Mouse (Mus musculus): ENCODE results near the gene Cdk14. TPM values are rescaled to one million over a fixed set of nuclear protein-coding genes. Genes with fewer than 3 reads are reported as not detected.
A peak's percentile ranks its signal among the peaks of the same experiment; 100 is the strongest.

Cdk14 gene
- polyA plus RNA-seq, 1 experiment from 2014 or later = 33.0 TPM

DNA sequence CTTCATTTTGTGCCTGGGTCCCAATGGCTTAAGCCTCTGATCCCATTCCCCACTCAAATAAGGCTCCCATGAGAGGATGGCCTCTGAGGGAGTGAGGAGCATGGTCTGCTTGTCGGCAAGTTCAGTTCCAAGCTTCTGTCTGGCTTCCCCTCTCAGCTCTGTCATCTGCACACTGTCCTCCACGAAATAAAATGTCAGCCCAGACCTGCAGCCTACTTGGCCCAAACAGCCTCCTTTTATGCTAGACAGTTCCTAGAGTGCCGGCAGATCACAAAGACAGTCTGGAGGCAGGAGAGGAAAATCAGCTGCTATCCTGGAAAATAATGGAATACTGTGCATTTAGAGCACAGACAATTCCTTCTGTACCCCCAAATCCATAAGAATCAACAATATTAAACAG is 541.2 kb downstream of the Cdk14 start:
- no peak for ATAC-seq (ENCODE audit: low FRiP score, low read depth)
- H3K36me3 ChIP-seq = no peaks in the 10 kb centered on the region
- H3K4me1 ChIP-seq = peaks cover 9% of the 10 kb centered on the region
- H3K4me3 ChIP-seq = no peak overlapping the region
- H3K27me3 ChIP-seq (replicated peaks) = no peaks in the 10 kb centered on the region
- no peak overlapping the region for H3K27ac ChIP-seq
- H3K9ac ChIP-seq = no peak overlapping the region
- H3K9me3 ChIP-seq = no peaks in the 10 kb centered on the region
- no peak overlapping the region for H3K4me2 ChIP-seq (replicated peaks)
- 73% methylated on average over 3 of the region's 3 CpGs for WGBS

DNA sequence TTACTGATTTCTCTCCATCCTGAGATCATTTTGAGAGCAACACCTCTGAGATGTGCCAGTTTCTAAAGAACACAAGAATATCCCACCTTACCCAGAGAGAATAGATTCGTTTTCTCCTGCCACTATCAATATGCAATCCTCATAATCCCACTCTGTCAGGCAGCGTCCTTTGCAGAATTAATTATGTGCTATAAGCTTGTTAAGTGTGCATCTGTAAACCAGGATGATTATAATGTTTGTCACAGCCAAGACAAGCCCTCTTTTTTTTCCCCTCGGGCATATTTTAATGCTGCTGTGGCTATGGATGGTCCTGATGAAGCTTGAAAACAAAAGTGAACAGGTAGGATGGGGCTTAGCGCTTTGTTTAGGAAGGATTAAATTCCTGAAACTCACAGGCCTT is 542.5 kb downstream of the Cdk14 start:
- H3K27ac ChIP-seq = no peak overlapping the region
- 69% methylated on average over 4 of the region's 4 CpGs for WGBS
- H3K4me1 ChIP-seq = peaks cover 9% of the 10 kb centered on the region
- H3K9ac ChIP-seq = no peak overlapping the region
- no peaks in the 10 kb centered on the region for H3K36me3 ChIP-seq
- no peaks in the 10 kb centered on the region for H3K9me3 ChIP-seq
- H3K4me2 ChIP-seq (replicated peaks) = no peak overlapping the region
- no peak for ATAC-seq (ENCODE audit: low FRiP score, low read depth)
- H3K27me3 ChIP-seq (replicated peaks) = no peaks in the 10 kb centered on the region
- H3K4me3 ChIP-seq = no peak overlapping the region

DNA sequence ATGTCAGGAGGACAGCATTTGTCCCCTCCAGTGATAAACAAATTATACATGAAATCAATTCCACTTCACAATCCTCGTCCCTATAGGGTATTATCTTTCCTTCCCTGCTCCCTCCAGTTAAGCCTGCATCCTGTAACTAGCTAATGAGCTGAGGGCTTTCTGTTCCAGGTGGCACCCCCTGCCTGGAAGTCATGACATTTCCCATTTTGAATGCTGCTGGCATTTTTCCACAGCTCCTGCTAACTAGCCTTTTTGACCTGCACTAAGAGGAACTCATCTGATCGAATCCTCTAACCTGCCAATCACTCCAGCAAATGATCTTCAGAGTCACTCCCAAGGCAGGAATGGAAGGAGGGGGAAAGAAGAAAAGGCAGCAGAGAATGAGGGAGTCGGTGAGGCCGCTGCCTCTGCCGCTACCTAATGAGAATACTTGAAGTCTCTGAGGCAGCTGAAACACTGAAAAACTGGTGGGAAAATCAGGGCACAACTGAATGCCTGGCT is 542.9 kb downstream of the Cdk14 start:
- Histone ChIP-seq H3K4me1 (peaks cover 9% of the 10 kb centered on the region), H3K4me3 (no peak overlapping the region), H3K36me3 (no peaks in the 10 kb centered on the region), H3K27ac (no peak overlapping the region), H3K9ac (no peak overlapping the region), H3K4me2 (replicated peaks) (no peak overlapping the region), H3K27me3 (replicated peaks) (no peaks in the 10 kb centered on the region), H3K9me3 (no peaks in the 10 kb centered on the region)
- WGBS = 32% methylated on average over 5 of the region's 5 CpGs
- no peak for ATAC-seq (ENCODE audit: low FRiP score, low read depth)

DNA sequence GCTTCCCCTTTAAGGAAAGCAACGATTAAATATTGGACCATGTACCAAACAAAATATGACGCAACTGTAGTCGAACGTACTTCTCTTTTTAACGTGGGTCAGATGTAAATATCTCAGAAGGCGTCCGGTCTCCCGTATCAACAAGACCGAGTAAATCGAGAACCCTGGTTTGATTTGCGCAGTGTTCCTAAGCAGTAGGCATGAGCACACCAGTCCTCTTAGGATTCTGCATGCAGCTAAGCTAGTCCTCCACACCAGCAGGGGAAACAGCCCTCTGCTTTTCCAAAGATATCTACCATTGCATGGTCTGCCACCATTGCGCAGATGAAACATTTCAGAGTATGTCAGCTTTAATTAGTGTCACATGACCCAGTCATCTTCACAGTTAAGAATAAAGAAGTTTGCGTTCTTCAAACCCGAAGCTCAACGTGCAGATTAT is 543.4 kb downstream of the Cdk14 start:
- no peak for ATAC-seq (ENCODE audit: low FRiP score, low read depth)
- Histone ChIP-seq H3K4me2 (replicated peaks) (no peak overlapping the region), H3K27ac (no peak overlapping the region), H3K36me3 (no peaks in the 10 kb centered on the region), H3K9me3 (no peaks in the 10 kb centered on the region), H3K4me3 (no peak overlapping the region), H3K27me3 (replicated peaks) (no peaks in the 10 kb centered on the region), H3K4me1 (peaks cover 9% of the 10 kb centered on the region), H3K9ac (no peak overlapping the region)
- 88% methylated on average over 15 of the region's 15 CpGs for WGBS

DNA sequence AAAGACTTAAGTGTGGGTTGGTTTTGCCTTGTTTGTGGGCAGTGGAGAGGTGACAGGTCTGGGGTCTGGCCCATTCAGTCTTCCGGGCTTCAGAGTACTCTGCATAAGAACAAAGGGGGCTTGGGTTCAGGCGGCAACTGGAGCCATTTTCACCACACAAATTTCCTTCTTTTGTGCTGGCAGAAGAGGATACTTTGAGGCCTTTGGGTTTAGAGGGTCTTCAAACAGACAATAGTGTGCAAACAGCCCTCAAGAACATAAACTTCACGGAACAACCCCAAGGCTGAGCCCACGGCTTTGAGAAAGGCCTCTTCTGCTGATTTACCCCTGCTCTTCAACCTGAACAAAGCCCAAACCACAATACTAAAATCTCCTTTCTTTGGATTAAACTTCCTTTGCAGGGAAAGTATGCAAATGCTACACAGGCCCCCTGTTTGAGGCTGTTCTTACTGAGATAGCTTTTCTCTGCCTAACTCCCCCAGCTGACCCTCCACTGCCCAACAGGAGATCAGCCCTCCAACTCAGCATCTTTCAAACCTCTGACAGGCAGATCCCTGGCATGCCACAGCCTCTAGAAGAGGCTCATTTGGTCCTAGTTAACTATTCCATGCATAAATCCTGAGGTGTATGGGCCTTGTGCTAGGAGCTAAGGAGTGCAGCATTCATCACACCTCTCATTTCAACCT is 549.9 kb downstream of the Cdk14 start:
- ATAC-seq (ENCODE audit: low FRiP score, low read depth) = no peak
- Histone ChIP-seq H3K4me1 (peaks cover 24% of the 10 kb centered on the region), H3K9ac (no peak overlapping the region), H3K9me3 (no peaks in the 10 kb centered on the region), H3K27ac (no peak overlapping the region), H3K27me3 (replicated peaks) (peaks cover 11% of the 10 kb centered on the region; the same call in 1 of the 2 replicates), H3K4me2 (replicated peaks) (no peak overlapping the region), H3K4me3 (no peak overlapping the region), H3K36me3 (no peaks in the 10 kb centered on the region)
- WGBS = 12% methylated on average over 4 of the region's 4 CpGs

DNA sequence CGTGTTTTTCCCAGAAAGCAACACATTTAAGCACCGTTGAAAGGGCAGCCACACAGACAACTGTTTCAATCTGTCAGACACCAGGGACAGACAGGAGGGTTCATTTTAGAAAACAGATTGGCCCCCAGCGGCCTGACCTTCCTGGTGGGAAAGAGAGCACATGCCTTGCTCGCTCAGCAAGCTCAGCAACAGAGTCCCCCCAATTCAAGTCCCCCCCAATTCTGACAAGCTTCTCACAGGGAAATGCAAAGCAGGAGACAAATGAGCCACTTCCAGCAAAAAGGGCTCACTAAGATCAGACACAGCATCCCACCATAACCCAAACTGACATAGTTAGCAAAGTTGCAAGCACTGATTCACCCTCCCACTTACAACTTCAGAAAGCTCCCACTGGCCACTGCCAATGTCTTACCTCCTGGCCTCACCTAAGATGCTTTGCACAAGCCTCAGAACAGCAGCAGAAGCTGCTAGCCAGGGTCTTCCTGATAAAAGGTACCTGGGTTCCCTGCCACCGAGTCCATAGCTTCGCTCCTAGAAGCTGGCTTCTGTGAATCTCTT is 551.5 kb downstream of the Cdk14 start:
- Histone ChIP-seq H3K36me3 (no peaks in the 10 kb centered on the region), H3K9me3 (no peaks in the 10 kb centered on the region), H3K4me3 (no peak overlapping the region), H3K27ac (no peak overlapping the region), H3K9ac (no peak overlapping the region), H3K27me3 (replicated peaks) (peaks cover 18% of the 10 kb centered on the region; the same call in 1 of the 2 replicates), H3K4me2 (replicated peaks) (no peak overlapping the region), H3K4me1 (peaks cover 24% of the 10 kb centered on the region)
- WGBS = 34% methylated on average over 6 of the region's 6 CpGs
- ATAC-seq (ENCODE audit: low FRiP score, low read depth) = no peak

DNA sequence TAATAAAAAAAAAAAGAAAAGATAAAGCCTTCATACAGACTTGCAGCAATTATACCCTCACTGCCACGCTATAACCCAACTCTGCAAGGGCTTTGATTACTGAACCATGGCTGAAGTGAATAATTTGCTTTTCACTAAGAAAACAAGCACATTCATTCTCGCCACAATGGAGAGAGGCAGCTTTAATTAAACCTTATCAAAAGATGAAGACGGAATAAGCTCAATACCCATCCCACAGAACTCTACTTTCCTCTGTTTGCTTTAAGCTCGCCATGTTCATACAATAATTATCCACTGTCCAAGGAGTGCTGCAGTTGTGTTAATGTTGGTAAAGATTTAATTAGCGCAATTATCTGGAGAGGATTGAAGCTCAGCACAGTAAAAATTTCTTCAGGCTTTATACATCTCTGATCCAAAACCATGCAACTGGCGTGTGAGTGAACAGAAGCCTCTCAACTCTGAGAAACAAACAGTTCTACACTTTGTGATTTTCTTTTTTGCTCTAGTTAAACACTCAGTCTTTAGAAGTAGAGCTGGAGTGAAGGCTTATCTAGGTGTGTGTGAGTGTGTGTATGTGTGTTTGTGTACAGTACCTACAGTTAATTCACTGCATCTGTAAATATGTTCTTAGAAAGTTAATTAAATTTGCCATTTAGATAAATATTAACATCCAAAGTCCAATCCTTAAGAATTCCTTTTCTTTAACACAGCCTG is 552.1 kb downstream of the Cdk14 start:
- Histone ChIP-seq H3K4me2 (replicated peaks) (no peak overlapping the region), H3K9me3 (no peaks in the 10 kb centered on the region), H3K27me3 (replicated peaks) (peaks cover 21% of the 10 kb centered on the region; the same call in 1 of the 2 replicates), H3K4me1 (peaks cover 24% of the 10 kb centered on the region), H3K4me3 (no peak overlapping the region), H3K36me3 (no peaks in the 10 kb centered on the region), H3K9ac (no peak overlapping the region), H3K27ac (no peak overlapping the region)
- no peak for ATAC-seq (ENCODE audit: low FRiP score, low read depth)
- WGBS = 34% methylated on average over 6 of the region's 6 CpGs

DNA sequence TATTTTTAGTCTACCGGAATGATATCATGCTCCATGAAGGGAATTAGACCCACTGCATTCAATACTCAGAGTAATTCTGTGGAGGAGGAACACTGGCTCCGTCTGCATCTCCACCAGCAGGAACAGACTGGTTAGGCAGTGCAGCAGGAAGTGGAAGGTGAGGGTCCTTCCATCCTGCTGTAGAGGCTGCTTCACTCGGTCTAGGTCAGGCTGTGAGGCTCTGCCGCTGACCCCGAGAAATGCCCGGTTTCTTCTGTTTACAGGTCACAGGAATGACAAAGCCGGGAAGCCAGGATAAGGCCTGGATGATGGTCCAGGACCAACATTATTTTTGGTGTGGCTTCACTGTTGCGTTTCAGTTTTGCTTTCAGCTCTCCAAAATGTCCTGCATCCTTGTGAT is 553.2 kb downstream of the Cdk14 start:
- Histone ChIP-seq H3K4me2 (replicated peaks) (no peak overlapping the region), H3K9me3 (no peaks in the 10 kb centered on the region), H3K4me3 (no peak overlapping the region), H3K36me3 (no peaks in the 10 kb centered on the region), H3K4me1 (peaks cover 24% of the 10 kb centered on the region), H3K27me3 (replicated peaks) (peaks cover 21% of the 10 kb centered on the region; the same call in 1 of the 2 replicates), H3K27ac (no peak overlapping the region), H3K9ac (no peak overlapping the region)
- 69% methylated on average over 8 of the region's 8 CpGs for WGBS
- ATAC-seq (ENCODE audit: low FRiP score, low read depth) = no peak

DNA sequence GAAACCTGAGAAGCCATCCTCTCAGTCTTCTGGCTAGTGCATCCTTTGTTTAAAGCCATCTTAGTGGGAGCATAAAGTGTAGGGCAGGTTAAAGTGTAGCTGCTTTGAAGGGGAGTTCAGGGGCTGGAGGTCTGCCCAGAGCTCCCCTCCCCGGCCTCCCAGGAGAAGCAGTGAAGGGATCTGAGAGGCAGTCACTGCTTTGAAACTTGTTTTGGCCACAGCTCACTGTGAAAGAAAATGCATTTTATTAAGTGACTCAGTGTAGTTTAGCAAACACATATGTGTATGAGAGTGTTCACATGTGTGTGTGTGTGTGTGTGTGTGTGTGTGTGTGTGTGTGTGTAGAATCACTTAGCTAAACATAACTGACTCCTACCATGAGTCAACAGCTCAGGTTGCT is 554.0 kb downstream of the Cdk14 start:
- Histone ChIP-seq H3K4me2 (replicated peaks) (no peak overlapping the region), H3K36me3 (no peaks in the 10 kb centered on the region), H3K27ac (no peak overlapping the region), H3K9ac (no peak overlapping the region), H3K27me3 (replicated peaks) (peaks cover 22% of the 10 kb centered on the region; the same call in 1 of the 2 replicates), H3K9me3 (no peaks in the 10 kb centered on the region), H3K4me1 (peaks cover 24% of the 10 kb centered on the region), H3K4me3 (no peak overlapping the region)
- WGBS = 59% methylated on average over 1 of the region's 1 CpGs
- no peak for ATAC-seq (ENCODE audit: low FRiP score, low read depth)

DNA sequence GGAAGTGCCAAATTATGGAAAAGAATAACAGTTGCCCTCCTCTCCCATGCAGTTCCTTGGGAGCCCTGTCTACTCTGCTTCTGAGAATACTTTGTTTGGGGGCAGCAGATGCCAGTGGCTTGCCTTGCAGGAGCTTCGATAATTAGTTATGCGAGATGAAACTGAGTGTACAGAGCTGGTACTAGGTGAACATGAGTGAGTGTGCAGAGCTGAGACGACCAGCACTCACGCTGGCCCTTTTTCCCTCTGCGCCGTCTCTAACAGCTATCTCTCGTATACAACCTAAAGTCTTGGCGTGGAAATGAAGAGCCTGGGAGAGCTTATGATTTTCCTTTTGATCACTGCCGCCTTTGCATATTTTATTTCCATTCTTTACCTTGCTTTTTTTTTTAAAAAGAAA is 558.5 kb downstream of the Cdk14 start:
- peaks cover 27% of the 10 kb centered on the region; the same call in 1 of the 2 replicates for H3K27me3 ChIP-seq (replicated peaks)
- no peak overlapping the region for H3K4me2 ChIP-seq (replicated peaks)
- H3K9ac ChIP-seq = no peak overlapping the region
- WGBS = 89% methylated on average over 9 of the region's 9 CpGs
- no peak overlapping the region for H3K27ac ChIP-seq
- no peak overlapping the region for H3K4me3 ChIP-seq
- no peaks in the 10 kb centered on the region for H3K36me3 ChIP-seq
- ATAC-seq (ENCODE audit: low FRiP score, low read depth) = no peak
- H3K4me1 ChIP-seq = 0 out of 2 replicates have a peak, but pooled peaks cover 9% of the 10 kb centered on the region
- no peaks in the 10 kb centered on the region for H3K9me3 ChIP-seq

DNA sequence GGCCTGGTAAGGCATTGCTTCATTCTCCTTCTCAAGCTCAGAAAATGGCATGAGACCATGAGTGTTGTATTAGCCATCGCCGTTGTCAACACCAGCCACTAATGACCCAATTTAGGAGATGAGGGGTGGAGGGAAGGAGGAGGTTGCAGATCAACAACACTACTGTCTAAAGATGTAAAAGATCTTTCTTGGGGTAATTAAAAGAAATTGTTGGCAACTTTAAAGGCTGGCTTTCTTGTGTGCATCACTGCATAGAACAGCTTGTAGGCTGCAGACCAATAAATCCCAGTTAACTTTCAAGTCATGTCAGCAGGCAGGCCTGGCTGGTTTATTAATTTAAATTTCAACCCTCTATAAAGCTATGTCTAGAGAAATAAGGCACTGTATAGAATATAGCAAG is 559.0 kb downstream of the Cdk14 start:
- no peaks in the 10 kb centered on the region for H3K9me3 ChIP-seq
- H3K4me2 ChIP-seq (replicated peaks) = no peak overlapping the region
- 54% methylated on average over 2 of the region's 2 CpGs for WGBS
- no peak overlapping the region for H3K4me3 ChIP-seq
- H3K27ac ChIP-seq = no peak overlapping the region
- H3K27me3 ChIP-seq (replicated peaks) = peaks cover 29% of the 10 kb centered on the region
- H3K4me1 ChIP-seq = 0 out of 2 replicates have a peak, but pooled peaks cover 9% of the 10 kb centered on the region
- H3K9ac ChIP-seq = no peak overlapping the region
- H3K36me3 ChIP-seq = no peaks in the 10 kb centered on the region
- ATAC-seq (ENCODE audit: low FRiP score, low read depth) = no peak

DNA sequence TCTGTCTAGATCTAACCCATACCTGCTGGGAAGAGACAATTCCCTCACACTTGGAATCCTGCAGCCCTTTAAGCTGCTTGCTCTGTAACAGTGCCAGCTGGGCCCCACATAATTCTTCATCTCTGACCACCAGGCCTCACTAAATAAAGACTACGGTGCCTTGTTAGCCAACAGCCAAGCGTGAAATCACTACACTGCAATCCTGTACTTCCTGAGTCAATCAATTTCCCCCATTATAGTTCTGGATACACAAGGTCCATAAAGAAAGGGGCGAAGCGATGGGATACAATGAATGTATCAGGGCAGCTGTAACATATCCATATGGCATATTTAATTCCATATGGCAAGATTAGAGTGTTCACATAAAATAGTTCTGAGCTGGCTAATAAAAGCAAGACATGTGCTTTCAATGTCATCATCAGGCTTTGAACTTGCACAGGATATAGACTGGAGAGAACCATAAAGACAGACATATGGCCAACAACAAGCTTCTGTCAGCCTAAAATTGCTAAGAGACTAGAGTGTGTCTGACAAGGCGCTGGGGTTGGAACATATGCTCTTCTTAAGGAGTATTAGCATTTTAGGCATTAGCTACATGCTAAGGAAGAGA is 562.0 kb downstream of the Cdk14 start:
- Histone ChIP-seq H3K9ac (no peak overlapping the region), H3K4me3 (no peak overlapping the region), H3K36me3 (no peaks in the 10 kb centered on the region), H3K4me1 (0 out of 2 replicates have a peak, but pooled peaks cover 9% of the 10 kb centered on the region), H3K27me3 (replicated peaks) (peaks cover 25% of the 10 kb centered on the region), H3K9me3 (no peaks in the 10 kb centered on the region), H3K27ac (no peak overlapping the region), H3K4me2 (replicated peaks) (no peak overlapping the region)
- 15% methylated on average over 5 of the region's 5 CpGs for WGBS
- peak; percentile 79 for ATAC-seq (ENCODE audit: low FRiP score, low read depth)

Measured in neural tube, embryonic 12.5 days (tissue).